Mouse (Mus musculus) heart, embryonic 16.5 days (tissue): ENCODE data around the gene Rps5. TPM values are rescaled to one million over a fixed set of nuclear protein-coding genes. Genes with fewer than 3 reads are reported as not detected.
"Not testable (repeated sequence)": the region's sequence is repeated elsewhere in the genome, so short reads cannot be mapped to it uniquely, and the experiment has no call there.

Source experiments
- ATAC-seq: fragments of 200-750 bp; cut with Nextera tagmentation; replicated peaks from 2 replicates; pipeline ENCODE4 v1.8.0; 2017; ENCODE audit warnings: moderate number of reproducible peaks; ENCODE audit not compliant: insufficient read depth, low FRiP score; ENCODE audit errors: extremely low read depth
- H3K27ac ChIP-seq: fragments of 300-500 bp; sonication (generic); 2 replicates; pipeline ENCODE4 v1.5.1; 2014; ENCODE audit warnings: mild to moderate bottlenecking, low read length, control low read depth, moderate library complexity
- H3K27me3 ChIP-seq: fragments of 300-500 bp; sonication (generic); 2 replicates; pipeline ENCODE4 v1.6.1; 2014; ENCODE audit warnings: low read length, mixed read lengths; ENCODE audit not compliant: control insufficient read depth, insufficient read depth
- H3K36me3 ChIP-seq: fragments of 300-500 bp; sonication (generic); 2 replicates; pipeline ENCODE4 v1.6.1; 2014; ENCODE audit not compliant: control insufficient read depth, insufficient read depth
- H3K4me1 ChIP-seq: fragments of 300-500 bp; sonication (generic); 2 replicates; pipeline ENCODE4 v1.6.1; 2014; ENCODE audit warnings: low read length, mixed read lengths; ENCODE audit not compliant: control insufficient read depth, insufficient read depth
- H3K4me2 ChIP-seq: fragments of 300-500 bp; sonication (generic); 2 replicates; pipeline ENCODE4 v1.6.1; 2014; ENCODE audit warnings: low read depth, mild to moderate bottlenecking, control low read depth, low read length
- H3K4me3 ChIP-seq: fragments of 300-500 bp; sonication (generic); 2 replicates; pipeline ENCODE4 v1.5.1; 2014; ENCODE audit warnings: mild to moderate bottlenecking, control low read depth, low read length
- H3K9ac ChIP-seq: fragments of 300-500 bp; sonication (generic); 2 replicates; pipeline ENCODE4 v1.6.1; 2014; ENCODE audit warnings: low read length, control low read depth
- H3K9me3 ChIP-seq: fragments of 300-500 bp; sonication (generic); replicated peaks from 2 replicates; pipeline ENCODE4 v1.6.1; 2016; ENCODE audit warnings: low read length; ENCODE audit not compliant: control insufficient read depth
- WGBS: fragments of 180-500 bp; shearing (Covaris S2); extraction: QIAGEN DNeasy Blood & Tissue Kit; methylation state at CpG from one replicate; pipeline ENCODE4 v1.1.7; 2014; 5-methylcytosine and 5-hydroxymethylcytosine counted together
- polyA plus RNA-seq: library from polyadenylated mRNA; unstranded; fragments of >200 nt; fragmentation: Nextera tagmentation; extraction: Ambion mirVana; gene quantifications from 2 replicates; pipeline ENCODE4 v1.2.1, GENCODE M21; 2015

Gene Rps5
- polyA plus RNA-seq, 1 experiment from 2014 or later, result 521 TPM

- no peak overlapping the region for H3K27ac ChIP-seq
- H3K4me2 ChIP-seq, result no peak overlapping the region
- 64% methylated on average over 1 of the region's 1 CpGs for WGBS
- H3K9ac ChIP-seq, result no peak overlapping the region
- peaks cover 43% of the 10 kb centered on the region for H3K36me3 ChIP-seq
- no peak overlapping the region for H3K4me3 ChIP-seq
- ATAC-seq, result no peak
- no peaks in the 10 kb centered on the region for H3K9me3 ChIP-seq
- H3K4me1 ChIP-seq, result no peaks in the 10 kb centered on the region
- H3K27me3 ChIP-seq, result no peaks in the 10 kb centered on the region
Measured at GRCm38 (mm10) chr7:12891334-12891733, 30.8 kb upstream of the Rps5 start.

DNA sequence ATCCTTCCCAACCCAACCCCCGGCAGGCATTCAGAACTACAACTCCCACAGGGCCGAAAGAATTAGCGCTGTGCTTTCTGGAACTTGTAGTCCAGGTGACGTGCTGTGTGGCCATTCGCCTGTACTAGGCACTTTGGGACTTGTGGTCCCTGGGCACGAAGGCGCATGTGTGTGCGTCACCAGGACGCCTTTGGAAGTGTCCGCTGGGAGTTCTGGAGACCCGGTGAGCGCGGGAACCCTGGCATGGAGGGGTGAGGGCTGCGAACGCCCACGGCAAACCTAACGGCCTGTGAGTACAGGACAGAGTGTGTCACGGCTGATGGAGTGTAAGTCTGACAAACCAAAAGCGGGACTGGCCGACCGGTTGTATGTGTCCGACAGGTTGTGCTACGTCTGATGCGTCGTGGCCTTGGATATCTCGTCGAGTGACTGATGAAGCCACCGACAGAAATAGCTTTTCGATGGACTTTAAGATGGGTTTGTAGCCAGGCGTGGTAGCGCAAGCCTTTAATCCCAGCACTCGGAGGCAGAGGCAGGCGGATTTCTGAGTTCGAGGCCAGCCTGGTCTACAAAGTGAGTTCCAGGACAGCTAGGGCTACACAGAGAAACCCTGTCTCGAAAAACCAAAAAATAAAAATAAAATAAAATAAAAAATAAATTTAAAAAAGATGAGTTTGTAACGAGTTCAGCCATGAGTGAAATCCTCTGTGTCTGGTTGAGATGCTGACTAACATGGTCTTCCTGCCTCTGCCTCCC, 24.3 kb upstream of the Rps5 start, which contains the start of gene Zscan22:
Zscan22 (plus strand) TSS at position 161 of the 756 bp plus-strand sequence.
- Histone ChIP-seq H3K4me3 (peak within 1 kb of the TSS; percentile 73), H3K4me1 (peaks cover 8% of the 10 kb centered on the region), H3K36me3 (peaks cover under 1% of the 10 kb centered on the region; the same call in 1 of the 2 replicates), H3K27ac (peak within 1 kb of the TSS; percentile 64), H3K9me3 (no peaks in the 10 kb centered on the region), H3K27me3 (no peaks in the 10 kb centered on the region), H3K4me2 (peak within 1 kb of the TSS; percentile 69), H3K9ac (peak within 1 kb of the TSS; percentile 79)
- 4% methylated on average over 36 of the region's 36 CpGs for WGBS
- peak; percentile 99 for ATAC-seq

DNA sequence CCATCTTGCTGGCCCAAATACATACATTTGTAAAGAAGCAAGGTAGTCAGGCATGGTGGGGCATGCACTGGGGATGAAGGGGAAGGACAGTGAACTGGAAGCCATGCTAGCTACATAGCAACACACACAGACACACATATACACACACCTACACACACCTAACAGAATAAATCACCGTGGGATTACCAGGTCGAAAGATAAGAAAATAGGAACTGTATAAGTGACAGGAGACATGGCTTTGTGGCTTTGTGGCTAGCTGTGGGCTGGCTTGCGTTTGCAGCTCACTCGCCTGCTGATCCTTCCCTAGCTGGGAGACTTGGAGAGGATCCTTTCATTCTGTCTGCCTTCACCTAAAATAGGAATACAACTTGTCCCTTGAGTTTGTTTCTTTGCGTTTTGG, 20.6 kb upstream of the Rps5 start:
- no peaks in the 10 kb centered on the region for H3K9me3 ChIP-seq
- peaks cover 8% of the 10 kb centered on the region for H3K4me1 ChIP-seq
- H3K27ac ChIP-seq, result no peak overlapping the region
- WGBS, result 89% methylated on average over 5 of the region's 5 CpGs
- H3K27me3 ChIP-seq, result no peaks in the 10 kb centered on the region
- no peak for ATAC-seq
- H3K4me3 ChIP-seq, result no peak overlapping the region
- no peak overlapping the region; the same call in 1 of the 2 replicates for H3K9ac ChIP-seq
- H3K36me3 ChIP-seq, result peaks cover 16% of the 10 kb centered on the region
- no peak overlapping the region for H3K4me2 ChIP-seq

GRCm38 (mm10) chr7:12903623-12904022, 18.5 kb upstream of the Rps5 start:
- Histone ChIP-seq H3K27ac (no peak overlapping the region), H3K4me2 (0 out of 2 replicates have a peak overlapping the region, but pooled peaks have one; percentile 0), H3K9ac (no peak overlapping the region), H3K4me1 (peaks cover 2% of the 10 kb centered on the region), H3K9me3 (no peaks in the 10 kb centered on the region), H3K4me3 (peak overlapping the region; percentile 4), H3K27me3 (no peaks in the 10 kb centered on the region), H3K36me3 (peaks cover 37% of the 10 kb centered on the region)
- ATAC-seq, result no peak
- WGBS, result 60% methylated on average over 10 of the region's 10 CpGs

- Histone ChIP-seq H3K9me3 (no peaks in the 10 kb centered on the region), H3K9ac (no peak overlapping the region), H3K4me2 (no peak overlapping the region), H3K27me3 (no peaks in the 10 kb centered on the region), H3K27ac (no peak overlapping the region), H3K4me3 (no peak overlapping the region), H3K4me1 (peaks cover 3% of the 10 kb centered on the region; the same call in 1 of the 2 replicates), H3K36me3 (peaks cover 38% of the 10 kb centered on the region)
- WGBS, result 48% methylated on average over 1 of the region's 1 CpGs
- no peak for ATAC-seq
Measured at GRCm38 (mm10) chr7:12905146-12905545, 16.9 kb upstream of the Rps5 start.

DNA sequence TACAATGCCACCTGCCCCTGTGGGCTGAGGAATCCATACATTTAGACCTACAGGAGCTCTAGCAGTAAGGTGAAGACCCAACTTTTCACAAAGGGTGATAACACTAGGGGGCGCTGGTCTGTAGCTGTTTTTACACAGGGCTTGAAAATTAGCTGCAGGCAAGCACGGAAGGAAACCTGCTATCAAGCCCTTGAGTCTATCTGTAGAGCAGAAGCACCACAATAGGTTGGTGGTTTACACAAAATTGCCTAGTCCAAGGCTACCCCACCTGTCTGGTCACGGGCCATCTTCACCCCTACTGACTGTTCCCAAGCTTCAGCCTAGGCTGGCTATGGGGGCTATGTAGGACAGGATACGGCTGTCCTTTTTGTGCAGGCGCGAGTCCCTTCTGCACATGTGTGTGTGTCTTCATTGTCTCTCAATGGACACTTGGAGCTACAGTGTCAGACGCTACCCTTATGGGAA, 12.6 kb upstream of the Rps5 start:
- H3K36me3 ChIP-seq, result peaks cover 33% of the 10 kb centered on the region
- H3K4me1 ChIP-seq, result peaks cover 3% of the 10 kb centered on the region; the same call in 1 of the 2 replicates
- H3K4me2 ChIP-seq, result peak overlapping the region; percentile 83
- H3K4me3 ChIP-seq, result peak overlapping the region; percentile 61
- 33% methylated on average over 7 of the region's 7 CpGs for WGBS
- H3K27ac ChIP-seq, result peak overlapping the region; percentile 93
- H3K9ac ChIP-seq, result peak overlapping the region; percentile 82
- H3K9me3 ChIP-seq, result no peaks in the 10 kb centered on the region
- no peaks in the 10 kb centered on the region for H3K27me3 ChIP-seq
- ATAC-seq, result peak; percentile 29; the same call in 1 of the 2 replicates

DNA sequence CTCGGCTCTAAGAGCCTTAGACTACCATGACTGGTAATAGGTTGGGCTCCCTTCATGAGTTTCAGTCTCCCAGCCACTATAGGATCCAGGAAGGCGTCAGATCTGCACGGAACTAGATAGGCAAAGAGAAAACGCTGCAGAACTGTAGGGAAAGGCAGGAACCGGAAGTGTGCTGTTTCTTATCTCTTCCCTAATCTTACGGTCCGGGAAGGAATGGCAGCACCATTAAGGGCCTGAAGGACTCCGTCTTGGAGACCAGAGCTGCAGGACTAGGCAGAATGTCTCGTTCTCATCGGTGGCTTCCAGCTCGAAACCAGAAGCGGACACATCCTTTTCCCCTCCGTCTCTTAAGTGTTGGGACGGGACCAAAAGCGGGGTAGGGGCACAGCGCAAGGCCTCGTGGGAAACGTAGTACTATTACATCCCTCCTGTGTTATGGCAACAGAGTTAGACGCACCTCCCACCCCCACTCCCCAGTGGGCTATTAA, 11.9 kb upstream of the Rps5 start:
- WGBS, result 5% methylated on average over 19 of the region's 19 CpGs
- Histone ChIP-seq H3K9ac (peak overlapping the region; percentile 82), H3K4me2 (peak overlapping the region; percentile 83), H3K27ac (peak overlapping the region; percentile 93), H3K36me3 (peaks cover 32% of the 10 kb centered on the region), H3K27me3 (no peaks in the 10 kb centered on the region), H3K4me3 (peak overlapping the region; percentile 61), H3K4me1 (peaks cover 3% of the 10 kb centered on the region; the same call in 1 of the 2 replicates), H3K9me3 (no peaks in the 10 kb centered on the region)
- peak; percentile 82 for ATAC-seq

GRCm38 (mm10) chr7:12913556-12913955, 8.5 kb upstream of the Rps5 start:
- 0 out of 2 replicates have a peak, but pooled peaks cover 2% of the 10 kb centered on the region for H3K36me3 ChIP-seq
- H3K4me3 ChIP-seq, result no peak overlapping the region
- no peak overlapping the region for H3K27ac ChIP-seq
- no peaks in the 10 kb centered on the region for H3K27me3 ChIP-seq
- H3K4me1 ChIP-seq, result peaks cover 3% of the 10 kb centered on the region; the same call in 1 of the 2 replicates
- no peaks in the 10 kb centered on the region for H3K9me3 ChIP-seq
- no peak overlapping the region for H3K9ac ChIP-seq
- H3K4me2 ChIP-seq, result no peak overlapping the region
- no peak for ATAC-seq

- not testable (repeated sequence) for H3K4me2 ChIP-seq, H3K9me3 ChIP-seq, H3K4me3 ChIP-seq, H3K9ac ChIP-seq, H3K27ac ChIP-seq, ATAC-seq, H3K27me3 ChIP-seq, H3K4me1 ChIP-seq
- H3K36me3 ChIP-seq, result peaks cover 23% of the 10 kb centered on the region
- 70% methylated on average over 7 of the region's 8 CpGs for WGBS
Measured at GRCm38 (mm10) chr7:12920495-12920894, 1.6 kb upstream of the Rps5 start.
